Mouse (Mus musculus) c-Kit-positive CD71-positive TER-119-negative erythroid progenitor cells, embryonic 14.5 days (primary cell): ENCODE measurements at regions not wholly inside any gene's neighbourhood (a gene's known extent, or its start where the extent isn't known, plus 50 kb on each side); places are given as distances from the start of the nearest gene placed in this dataset.

Experiments used
- DNase-seq: peaks from one replicate; pipeline ENCODE4 v3.0.0-alpha.2; 2013; ENCODE audit warnings: low read depth

DNA sequence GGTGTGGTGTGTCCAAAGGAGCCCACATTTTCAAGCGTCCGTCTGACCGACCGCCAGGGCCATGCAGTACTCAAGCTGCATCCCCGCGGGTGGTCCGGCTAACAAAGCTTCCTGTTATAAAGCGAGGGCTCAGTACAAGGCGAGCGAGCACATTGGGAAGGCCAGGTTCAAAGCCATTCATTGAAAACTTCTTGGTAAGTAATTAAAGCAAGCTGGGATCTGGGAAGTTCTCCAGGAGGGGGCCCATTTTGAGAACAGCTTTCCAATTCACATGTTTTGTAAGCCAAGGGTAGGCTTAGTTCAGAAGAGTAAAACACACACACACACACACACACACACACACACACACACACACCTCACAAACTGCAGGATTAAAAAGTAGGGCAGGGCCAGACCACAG, 57.3 kb upstream of the Prep start:
- no peak for DNase-seq

DNA sequence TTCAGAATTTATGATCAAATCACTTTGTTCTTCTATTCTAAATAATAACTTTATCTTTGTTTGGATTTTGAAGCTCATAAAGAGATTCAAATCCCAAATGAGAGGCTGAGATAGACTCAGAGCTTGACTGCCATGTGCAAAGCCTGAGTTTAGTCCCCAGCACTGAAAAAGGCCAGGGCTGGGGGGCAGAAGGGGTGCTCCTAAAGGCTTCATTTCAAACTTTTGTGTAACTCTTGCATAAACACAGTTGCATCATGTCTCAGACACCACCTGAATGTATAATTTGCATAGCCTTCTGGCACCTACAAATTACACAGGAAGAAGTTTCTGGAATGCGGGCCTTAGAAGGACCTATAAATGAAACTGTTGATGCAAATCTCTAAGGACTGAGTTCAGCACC, 57.8 kb upstream of the Prep start:
- no peak for DNase-seq

DNA sequence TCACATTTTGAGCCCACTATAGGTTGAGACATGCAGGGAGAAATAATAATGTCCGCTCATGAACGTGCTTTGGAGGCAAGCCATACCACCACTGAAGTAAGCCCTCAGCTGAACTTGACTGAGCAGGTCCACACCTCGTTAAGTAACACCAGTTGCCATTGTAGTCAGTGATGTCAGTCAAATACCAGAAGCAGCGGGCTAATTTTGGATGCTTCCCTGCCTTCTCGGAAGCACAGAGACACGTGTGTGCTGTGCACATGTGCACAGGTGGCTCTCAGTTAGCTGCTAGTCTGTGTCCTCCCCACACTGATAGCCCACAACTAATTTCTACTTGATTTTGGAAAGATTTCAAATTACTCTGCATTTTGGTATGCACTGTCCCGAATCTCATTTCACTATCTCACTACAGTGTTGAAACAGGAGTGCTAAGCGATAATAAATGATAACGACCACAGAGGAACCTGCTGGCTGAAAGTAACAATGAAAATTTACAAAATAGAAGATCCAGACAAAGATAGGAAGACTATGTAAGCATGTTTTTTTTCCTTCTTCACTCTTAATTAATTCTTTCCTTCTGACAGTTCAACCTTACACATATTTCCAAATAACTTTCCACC, 62.9 kb upstream of the Prep start:
- DNase-seq: no peak

DNA sequence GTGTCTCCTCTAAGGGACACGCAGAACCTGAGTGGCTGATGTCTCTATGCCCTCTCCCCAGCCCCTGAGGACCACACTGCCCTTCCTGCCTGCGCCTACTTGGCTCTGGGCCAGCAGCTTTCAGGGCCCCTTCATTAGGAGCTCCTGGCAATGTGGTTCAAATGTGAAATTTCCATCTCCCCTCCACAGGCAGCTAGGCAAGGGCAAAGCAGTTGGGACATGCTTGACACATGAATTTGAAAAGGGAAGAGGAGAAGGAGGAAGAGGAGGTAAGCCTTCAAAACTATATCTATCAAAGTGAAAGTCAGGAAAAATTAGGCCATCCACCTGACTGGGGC, 63.7 kb upstream of the Prep start:
- no peak for DNase-seq

DNA sequence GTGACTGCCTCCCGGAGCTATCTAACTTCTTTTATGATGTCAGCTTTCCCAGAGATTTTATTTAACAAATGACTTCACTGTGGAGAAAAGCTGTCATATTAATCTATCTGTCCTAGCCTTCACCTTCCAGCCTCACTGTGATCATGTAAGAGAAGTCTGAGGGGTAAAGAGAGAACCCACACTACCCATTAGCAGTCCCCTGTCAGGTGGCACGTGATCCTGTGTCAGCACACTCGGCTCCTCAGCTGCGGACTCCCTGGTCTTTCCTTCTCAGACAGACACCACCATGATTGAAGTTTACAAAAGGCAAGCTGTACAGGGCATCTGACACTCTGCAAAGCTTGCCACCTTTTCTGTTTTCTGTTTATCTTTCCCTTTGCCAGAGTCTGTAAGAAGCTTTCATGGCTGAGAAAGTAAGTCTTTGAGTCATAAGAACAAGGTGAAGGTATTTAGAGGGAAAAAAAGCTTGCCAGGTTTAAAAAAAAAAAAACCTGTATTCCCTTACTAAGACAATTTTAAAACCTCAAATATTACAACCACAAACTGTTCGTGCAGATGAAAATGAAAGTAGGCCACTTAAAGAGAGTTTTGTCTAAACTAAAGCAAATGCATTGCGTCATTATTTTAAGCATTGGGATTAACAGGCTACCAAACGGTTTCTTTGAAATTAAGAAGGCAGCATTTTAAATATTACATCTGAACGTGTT, 64.2 kb upstream of the Prep start:
- no peak for DNase-seq

DNA sequence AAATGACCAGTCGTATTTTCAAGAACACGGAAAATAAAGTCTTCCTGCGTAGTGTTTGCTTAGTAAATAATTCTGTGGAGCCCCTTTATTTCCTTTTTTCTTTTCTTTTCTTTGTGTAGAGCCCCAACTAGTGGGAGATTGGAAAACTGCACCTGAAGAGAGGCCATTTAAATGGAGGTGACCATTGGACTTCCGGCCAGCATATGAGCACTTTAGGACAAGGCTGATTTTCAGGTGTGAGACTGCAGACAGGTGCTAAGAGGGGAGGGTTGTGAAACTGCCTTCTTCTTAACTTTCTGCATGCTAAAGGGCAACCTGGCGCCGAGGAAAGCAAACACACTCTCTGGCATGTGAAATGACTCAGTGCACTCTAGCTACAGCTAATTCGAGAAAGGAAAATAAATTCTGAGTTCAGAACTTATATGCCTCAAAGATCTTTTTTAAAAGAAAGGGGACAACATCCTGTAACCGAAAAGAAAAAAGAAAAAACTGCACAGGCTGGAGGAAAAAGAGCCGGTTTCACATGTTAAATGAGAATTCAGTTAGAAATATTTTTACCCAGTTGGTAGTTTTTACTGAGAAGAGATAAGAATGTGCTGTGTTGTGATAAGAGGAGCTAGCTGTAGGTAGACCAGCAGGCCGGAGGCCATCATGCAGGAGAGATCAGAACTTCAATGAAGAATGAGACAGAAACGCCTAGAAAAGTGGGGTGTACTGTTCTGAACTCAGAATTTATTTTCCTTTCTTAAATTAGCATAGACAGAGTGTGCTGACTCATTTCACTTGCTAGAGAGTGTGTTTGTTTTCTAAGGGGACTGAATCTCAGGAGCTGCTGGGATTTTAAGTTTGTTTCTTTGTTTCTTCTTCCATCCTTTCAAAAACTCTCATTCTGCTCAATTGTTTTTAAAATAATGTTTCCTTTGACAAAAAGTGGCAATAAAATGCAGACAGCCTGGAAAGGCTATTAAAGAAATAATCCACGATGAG, 65.8 kb upstream of the Prep start:
- DNase-seq: peak; percentile 81

DNA sequence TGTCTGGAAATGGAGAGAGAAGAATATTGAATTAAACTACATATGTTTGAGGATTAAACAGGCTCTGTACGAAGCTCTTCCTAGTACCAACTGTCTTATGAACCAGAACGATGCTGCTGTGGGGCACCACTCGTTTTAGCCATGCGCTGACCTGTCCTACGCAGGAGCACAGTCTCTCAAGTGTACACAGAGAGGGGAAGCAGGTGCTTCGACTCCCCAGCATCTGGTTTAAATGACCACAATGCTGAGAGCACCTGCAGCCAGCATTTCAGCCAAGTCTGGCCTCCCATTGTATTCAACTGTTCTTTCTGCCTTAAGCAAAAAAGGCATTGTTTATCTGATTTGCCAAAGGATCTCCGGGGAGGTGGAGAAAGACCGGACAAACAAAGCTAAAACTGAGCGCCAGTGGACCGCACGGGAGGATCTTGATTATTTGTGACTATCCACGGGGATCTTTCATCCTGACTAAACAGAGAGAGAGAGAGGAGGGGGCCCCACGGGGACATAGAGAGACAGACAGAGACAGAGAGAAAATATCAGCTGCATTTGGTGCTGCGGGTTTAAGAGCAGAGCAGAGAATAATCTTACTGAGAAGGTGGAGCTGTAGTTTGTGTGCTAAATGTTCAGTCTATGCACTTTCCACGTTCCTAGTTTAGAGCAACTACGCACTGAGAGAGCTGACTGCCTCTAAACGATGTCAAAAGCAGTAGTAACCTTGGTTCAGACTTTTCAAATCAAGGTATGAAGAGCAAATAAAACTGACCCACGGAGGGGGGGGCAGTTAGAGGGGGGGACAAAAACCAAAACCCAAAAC, 66.8 kb upstream of the Prep start:
- no peak for DNase-seq

DNA sequence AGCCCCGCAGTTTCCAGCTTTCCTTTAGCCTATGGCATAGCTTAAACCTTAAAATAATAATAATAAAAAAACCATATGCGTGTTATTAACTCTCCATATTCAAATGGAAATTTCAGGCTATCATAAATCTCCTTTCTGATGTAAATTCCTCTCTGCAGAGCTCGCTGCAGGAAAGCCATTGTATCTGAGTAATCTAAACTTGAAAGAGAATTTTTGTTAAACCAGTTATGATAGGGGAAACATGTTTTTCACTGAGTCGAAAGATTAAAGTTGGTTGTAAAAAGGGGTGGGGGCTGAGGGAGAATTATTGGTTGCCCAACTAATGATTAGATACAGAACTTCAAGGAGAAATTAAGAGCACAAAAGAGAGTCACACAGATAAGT, 69.1 kb upstream of the Prep start:
- DNase-seq: no peak

DNA sequence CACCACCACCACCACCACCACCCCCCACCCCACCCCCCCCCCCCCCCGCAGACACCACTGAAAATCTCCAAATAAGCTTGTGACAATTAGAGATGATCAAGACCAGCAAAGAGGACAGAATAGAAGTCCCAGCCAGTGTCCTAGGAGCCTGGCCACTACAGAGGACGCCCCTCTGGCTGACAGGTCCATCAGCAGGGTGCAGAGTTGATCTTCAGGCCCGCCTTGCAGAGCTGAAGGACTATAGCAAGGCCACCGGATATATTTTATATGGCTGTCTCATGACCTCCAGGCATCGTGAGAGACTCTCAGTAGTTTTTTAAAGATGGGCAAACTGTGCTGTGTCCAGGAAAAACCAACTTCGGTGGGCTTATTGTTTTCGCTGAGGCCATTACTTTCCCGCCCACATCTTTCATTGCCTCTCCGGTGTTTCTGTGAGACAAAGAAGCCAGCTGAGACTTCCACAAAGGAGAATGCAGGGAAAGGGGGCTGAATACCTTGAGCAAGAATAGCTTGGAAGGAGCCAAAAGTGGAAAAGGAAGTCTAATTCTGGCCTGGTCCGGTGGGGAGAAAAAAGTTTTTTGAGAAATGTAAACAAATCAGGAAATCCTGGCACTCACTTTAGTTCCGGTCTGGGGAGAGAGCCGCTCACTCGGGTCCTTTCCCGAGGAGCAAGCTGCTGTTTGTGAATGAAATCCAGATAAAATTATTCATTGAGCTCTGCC, 69.7 kb upstream of the Prep start:
- no peak for DNase-seq

DNA sequence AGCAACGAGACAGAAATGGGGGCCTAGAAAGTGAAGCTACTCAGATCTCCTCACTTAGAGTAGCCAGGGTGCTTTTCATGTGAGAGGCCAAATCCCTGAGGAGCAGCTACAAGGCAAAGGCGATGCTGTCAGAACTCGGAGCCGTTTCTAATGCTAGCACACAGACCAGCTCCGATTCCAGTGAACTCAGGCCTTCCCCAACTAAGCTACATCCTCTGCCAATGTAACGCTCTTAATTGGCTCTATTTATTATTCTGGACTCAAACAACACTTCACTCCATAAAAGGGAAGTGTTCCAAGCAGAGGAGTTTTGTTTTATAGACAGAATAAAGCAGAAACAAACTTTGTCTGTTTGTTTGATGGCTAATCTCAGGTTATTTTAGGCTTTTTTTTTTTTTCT, 71.2 kb upstream of the Prep start:
- DNase-seq: no peak

DNA sequence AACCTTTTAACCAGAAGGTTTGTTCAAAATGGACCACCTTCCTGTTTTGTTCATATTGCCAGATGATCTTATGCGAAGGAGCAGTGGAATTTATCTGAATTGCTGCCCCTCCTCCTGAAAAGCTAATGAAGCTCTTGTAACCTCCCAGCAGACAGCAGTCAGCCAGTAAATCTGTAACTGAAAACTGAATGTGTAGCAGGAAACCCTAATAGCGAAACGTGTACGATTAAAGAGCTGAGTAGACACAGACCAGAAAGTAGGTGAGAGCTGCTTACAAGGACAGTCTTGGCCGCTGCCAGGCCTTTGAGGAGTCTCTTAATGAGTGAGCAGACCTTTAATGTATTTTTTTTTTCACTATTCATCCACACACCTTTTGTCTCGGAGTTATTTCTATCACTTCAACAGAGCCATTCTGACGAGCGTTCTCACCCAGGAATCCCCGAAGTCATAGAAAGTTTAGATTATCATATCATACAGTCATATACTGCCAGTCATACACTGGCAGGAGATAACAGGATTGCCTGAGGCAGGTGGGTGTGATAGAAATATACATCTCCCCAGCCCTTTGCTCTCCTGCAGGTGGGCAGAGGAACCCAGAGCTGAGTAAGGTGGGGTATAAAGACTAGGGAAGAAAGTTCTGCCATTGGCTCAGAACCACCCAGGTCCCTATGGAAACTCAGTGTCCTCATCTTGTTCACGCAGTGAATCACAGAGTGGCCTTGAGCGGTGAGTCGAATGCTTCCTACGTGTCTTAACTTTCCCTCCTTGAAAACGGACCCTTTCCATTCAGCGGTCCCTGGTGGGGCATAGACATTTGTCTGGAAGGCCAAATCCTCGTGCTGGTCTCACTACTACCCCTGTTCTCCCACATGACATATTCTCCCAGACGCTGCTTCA, 72.4 kb upstream of the Prep start:
- DNase-seq: no peak

DNA sequence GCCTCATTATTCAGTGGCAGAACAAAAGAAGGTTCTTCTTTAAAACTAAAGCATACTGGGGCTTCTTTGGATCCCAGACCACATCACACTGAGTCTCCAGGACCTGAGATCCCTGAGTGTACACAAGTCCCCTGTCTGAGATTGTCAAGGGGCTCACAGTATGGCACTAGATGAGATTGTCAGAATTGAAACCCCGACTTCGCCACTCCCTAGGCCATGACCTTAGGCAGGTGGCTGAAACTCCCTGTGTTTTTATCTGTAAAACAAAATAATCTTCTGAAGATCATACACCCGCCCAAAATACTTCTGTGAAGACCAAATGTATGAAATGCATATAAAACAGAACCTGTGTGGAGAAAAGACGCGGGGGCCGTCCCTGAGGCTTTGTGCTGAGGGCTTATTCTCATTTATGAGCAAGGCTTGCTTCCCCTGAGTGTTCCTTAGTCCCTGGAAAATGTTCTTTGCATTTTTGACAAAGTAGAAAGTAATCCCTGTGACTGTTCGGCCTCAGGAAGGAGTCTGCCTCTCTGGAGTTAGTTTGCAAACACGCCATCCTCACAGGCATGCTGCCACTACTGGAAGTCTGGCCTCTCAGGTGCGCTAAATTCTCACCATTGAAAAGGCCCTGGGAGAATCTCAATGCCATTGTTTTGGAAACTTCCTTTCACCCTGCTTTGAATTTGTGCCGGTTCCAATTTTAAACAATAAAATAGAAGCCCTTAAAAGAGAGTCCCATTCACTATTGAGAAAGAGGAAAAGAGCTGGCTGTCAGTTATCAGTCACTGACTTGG, 73.3 kb upstream of the Prep start:
- DNase-seq: no peak

DNA sequence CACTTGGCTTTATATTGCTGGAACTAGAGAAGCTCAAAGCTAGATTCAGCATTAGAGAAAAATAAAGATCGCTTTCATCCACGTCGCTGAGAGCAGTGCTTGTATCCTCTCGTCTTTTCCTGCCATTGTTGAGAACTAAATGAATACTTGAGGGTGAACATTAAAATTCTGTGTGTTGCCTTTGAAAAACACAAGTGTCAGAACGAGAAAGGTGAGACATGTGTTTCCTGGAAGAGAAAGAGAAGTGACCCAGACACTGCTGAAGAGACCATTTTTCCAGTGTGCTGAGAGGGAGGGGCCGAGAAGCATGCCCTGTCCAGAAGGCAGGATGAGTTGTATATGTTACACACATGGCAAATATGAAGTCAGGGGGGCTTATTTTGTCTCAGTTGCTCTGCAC, 77.5 kb upstream of the Prep start:
- no peak for DNase-seq

DNA sequence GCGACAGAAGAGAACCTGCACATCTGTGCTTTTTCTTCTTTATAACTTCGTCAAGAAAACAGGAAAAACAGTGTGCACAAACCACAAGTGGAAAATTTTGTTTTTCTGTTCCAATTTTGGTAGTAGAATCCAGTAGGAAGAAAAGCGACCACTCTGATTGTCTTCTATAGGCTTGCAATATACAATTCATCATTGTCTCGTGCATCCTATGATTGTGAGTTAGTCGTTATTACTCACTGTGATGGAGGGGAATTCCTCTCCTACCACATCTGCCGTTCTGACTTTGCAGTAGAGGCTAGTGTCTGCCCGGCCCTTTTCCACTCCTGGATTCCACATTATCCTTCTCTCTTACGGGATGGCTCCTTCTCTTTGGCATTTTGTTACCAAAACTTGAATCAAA, 78.2 kb upstream of the Prep start:
- DNase-seq: no peak

DNA sequence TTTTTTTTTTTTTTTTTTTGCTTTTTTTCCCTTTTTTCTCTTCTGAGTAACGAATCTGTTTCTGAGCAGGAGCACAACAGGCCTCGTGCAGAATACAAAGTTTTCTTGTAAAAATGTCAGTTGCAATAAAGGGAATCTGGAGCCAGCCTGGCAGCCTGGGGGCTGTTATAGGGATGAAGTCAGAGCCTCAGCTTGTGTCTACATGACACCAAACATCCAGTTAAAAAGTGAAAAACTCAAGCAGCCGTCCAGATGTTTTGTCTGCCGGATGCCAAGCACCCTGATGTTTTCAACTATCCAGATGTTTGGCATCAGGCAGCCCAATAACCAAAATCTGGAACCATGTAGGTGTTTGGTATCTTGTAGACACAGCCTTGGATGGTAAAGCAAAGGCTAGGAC, 79.4 kb upstream of the Prep start:
- no peak for DNase-seq

DNA sequence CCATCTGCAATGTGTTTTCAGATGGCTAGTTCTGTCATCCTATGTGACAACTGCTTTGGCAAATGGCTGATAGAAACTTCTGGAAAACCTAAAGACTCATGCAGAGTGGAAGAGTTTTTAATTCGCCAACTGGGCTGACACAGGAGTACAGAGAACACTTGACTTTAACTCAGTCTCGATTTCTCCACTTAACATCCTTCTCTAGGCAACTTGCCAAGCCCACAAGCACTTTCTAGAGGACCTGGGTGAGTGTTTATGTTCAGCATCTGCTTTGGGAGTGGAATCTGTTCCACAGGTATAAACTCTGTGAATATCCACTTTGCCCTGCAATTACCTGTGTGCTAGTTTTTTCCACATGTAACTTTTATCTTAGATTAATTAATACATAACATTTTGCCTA, 85.1 kb upstream of the Prep start:
- DNase-seq: no peak

DNA sequence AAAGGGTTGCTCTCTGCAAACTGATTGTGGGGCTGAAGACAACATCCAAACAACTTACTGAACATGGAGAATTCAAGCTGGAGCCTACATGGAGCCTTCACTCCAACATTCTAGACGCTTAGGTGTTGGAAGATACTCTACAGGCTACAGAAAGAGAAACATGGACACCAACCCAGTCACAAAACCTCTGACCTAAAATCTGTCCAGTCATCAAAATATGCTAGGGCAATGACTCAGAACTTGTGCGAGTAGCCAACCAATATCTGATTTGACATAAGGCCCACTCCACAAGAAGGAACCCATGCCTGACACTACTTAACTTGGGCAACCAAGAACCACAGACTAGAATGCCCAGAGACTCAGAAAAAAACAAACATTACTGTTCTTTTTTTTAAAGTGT, 90.2 kb upstream of the Prep start:
- DNase-seq: no peak

DNA sequence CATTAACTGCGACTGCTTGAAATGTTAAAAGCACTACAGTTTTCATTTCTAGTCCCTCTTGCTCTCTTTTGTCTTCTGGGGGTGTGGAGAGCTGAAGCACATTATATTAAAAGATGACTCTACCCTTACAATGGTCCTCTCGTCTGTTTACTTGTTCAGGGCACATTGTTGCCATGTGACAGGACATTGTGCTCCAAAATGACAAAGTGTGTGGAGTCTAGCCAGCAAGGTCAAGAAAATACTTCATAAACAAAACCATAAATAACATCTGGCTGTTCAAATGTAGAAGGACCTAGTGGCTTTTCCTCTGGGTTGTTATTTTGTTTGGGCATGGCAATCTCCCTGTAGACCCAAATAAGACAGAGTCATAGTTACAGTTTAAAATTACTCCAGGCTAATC, 95.1 kb upstream of the Prep start:
- DNase-seq: no peak

DNA sequence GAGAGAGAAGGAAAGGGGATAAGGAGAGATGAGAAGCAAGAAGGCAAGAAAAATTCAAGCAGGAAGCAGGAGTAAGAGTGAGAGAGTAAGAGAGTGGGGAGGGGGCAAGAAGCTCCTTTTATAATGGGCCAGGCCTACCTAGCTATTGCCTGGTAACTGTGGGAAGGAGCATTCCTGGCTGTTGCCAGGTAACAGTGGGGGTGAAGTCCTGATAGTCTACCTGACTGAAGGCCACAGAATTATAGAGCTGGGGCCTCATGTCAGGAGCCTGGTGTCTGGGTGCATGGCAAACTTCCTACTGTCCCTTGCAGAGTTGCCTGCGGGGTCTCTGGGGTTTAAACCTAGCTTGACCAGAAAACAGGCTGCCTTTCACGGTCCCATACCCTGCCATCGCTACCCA, 107.0 kb upstream of the Prep start:
- DNase-seq: no peak

DNA sequence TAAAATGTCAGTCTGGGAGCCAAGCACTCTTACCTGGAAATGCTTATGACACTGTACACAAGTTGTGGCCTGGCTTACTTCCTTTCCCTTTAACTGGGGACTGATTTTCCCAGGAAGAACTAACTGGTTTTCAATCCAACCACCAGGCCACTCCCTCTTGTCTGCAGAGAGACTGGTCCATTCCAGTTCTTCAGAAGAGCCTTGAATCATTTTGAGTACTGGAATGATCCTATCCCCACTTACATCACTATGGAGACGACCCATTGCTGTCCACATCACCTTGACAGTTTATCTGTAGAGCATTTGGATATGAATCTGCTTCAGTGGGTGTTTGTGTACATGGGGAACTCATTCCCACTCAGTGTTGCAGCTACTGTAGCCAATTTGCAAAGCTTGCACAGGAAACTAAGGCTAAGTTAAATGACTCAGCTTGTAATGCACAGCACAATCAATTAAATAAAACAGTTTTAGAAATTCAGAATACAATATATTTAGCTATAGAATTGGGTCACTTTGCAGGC, 121.7 kb upstream of the Prep start:
- DNase-seq: no peak
